In genomic region chr9:61012771-61013540, GRCm38 (mm10) we compare ENCODE assay signal across 8 mouse cellular contexts.
DNase-seq lines count a peak whose midpoint lies in the region; ATAC-seq lines count a peak whose summit lies in the region.

No protein-coding gene starts in this region.

- ATAC-seq in cerebellum, adult (ENCODE audit: insufficient number of reproducible peaks, low FRiP score, low TSS enrichment): no peak
- ATAC-seq in embryonic facial prominence, embryonic 13.5 days (ENCODE audit: insufficient number of reproducible peaks, insufficient read depth, low FRiP score, low TSS enrichment, low read depth): peak; percentile 86
- peak; percentile 81 for ATAC-seq in limb, embryonic 13.5 days (ENCODE audit: low FRiP score, low read depth)

- peaks cover 46% of the 10 kb centered on the region for H3K4me1 ChIP-seq in embryonic facial prominence, embryonic 13.5 days
- peaks cover 40% of the 10 kb centered on the region for H3K4me1 ChIP-seq in limb, embryonic 13.5 days

- DNase-seq in cerebellum, adult 11 months: peak; percentile 8
- DNase-seq in NIH3T3 (ENCODE audit: low read depth): peak; percentile 95
- peak; percentile 43 for DNase-seq in heart, postnatal 4 days
- peak; percentile 27 for DNase-seq in ovary, postnatal 10 days (ENCODE audit: low spot score)
- DNase-seq in thymus, postnatal 4 days: peak; percentile 88

- H3K27ac ChIP-seq in embryonic facial prominence, embryonic 13.5 days: peak overlapping the region; percentile 52; the same call in 1 of the 2 replicates
- peak overlapping the region; percentile 34; the same call in 1 of the 2 replicates for H3K27ac ChIP-seq in limb, embryonic 13.5 days

- WGBS in embryonic facial prominence, embryonic 13.5 days: 47% methylated on average over 19 of the region's 19 CpGs
- WGBS in limb, embryonic 13.5 days: 60% methylated on average over 19 of the region's 19 CpGs

- no peak overlapping the region for H3K4me3 ChIP-seq in embryonic facial prominence, embryonic 13.5 days
- no peak overlapping the region for H3K4me3 ChIP-seq in limb, embryonic 13.5 days

- H3K36me3 ChIP-seq in embryonic facial prominence, embryonic 13.5 days: no peaks in the 10 kb centered on the region
- no peaks in the 10 kb centered on the region for H3K36me3 ChIP-seq in limb, embryonic 13.5 days

- H3K27me3 ChIP-seq in embryonic facial prominence, embryonic 13.5 days: peaks cover 30% of the 10 kb centered on the region
- peaks cover 25% of the 10 kb centered on the region for H3K27me3 ChIP-seq in limb, embryonic 13.5 days

- peaks cover 8% of the 10 kb centered on the region; the same call in 1 of the 2 replicates for H3K9me3 ChIP-seq in embryonic facial prominence, embryonic 13.5 days
- H3K9me3 ChIP-seq in limb, embryonic 13.5 days: peaks cover 5% of the 10 kb centered on the region

- H3K9ac ChIP-seq in embryonic facial prominence, embryonic 13.5 days: no peak overlapping the region
- no peak overlapping the region for H3K9ac ChIP-seq in limb, embryonic 13.5 days

- 0 out of 2 replicates have a peak overlapping the region, but pooled peaks have one; percentile 16 for H3K4me2 ChIP-seq in embryonic facial prominence, embryonic 13.5 days
- no peak overlapping the region for H3K4me2 ChIP-seq in limb, embryonic 13.5 days (replicated peaks)

Comparison
In these comparisons a context has a peak if more than half of its experiments do, and no peak if none do; other contexts are left out.
1. DNase-seq: peak in every context shown above with its lines; median percentile 95 in NIH3T3; 88 in thymus, postnatal 4 days; 43 in heart, postnatal 4 days; 27 in ovary, postnatal 10 days; 8 in cerebellum, adult 11 months.